Mouse (Mus musculus) midbrain, embryonic 11.5 days (tissue): ENCODE measurements at regions not wholly inside any gene's neighbourhood (a gene's known extent, or its start where the extent isn't known, plus 50 kb on each side); places are given as distances from the start of the nearest gene placed in this dataset.

ENCODE experiments used
- ATAC-seq: fragments of 200-750 bp; cut with Nextera tagmentation; 2 replicates; pipeline ENCODE4 v1.8.0; 2017; ENCODE audit warnings: moderate TSS enrichment, moderate library complexity; ENCODE audit not compliant: low FRiP score
- DNase-seq: peaks from one replicate; pipeline ENCODE4 v3.0.0; 2015; ENCODE audit warnings: low spot score; ENCODE audit errors: missing footprints
- H3K27ac ChIP-seq: fragments of 300-500 bp; sonication (generic); 2 replicates; pipeline ENCODE4 v1.5.1; 2014; ENCODE audit warnings: low read depth, low read length
- H3K27me3 ChIP-seq: fragments of 300-500 bp; sonication (generic); 2 replicates; pipeline ENCODE4 v1.6.1; 2014; ENCODE audit warnings: mild to moderate bottlenecking, low read length, moderate library complexity, mixed read lengths; ENCODE audit not compliant: control insufficient read depth, insufficient read depth
- H3K36me3 ChIP-seq: fragments of 300-500 bp; sonication (generic); 2 replicates; pipeline ENCODE4 v1.6.1; 2014; ENCODE audit warnings: mild to moderate bottlenecking, low read length, moderate library complexity, mixed read lengths; ENCODE audit not compliant: control insufficient read depth, insufficient read depth
- H3K4me1 ChIP-seq: fragments of 300-500 bp; sonication (generic); 2 replicates; pipeline ENCODE4 v1.6.1; 2014; ENCODE audit warnings: low read length; ENCODE audit not compliant: control insufficient read depth, insufficient read depth
- H3K4me2 ChIP-seq: fragments of 300-500 bp; sonication (generic); 2 replicates; pipeline ENCODE4 v1.6.1; 2014; ENCODE audit warnings: mild to moderate bottlenecking, moderate library complexity
- H3K4me3 ChIP-seq: fragments of 300-500 bp; sonication (generic); 2 replicates; pipeline ENCODE4 v1.5.1; 2014; ENCODE audit warnings: low read depth, low read length
- H3K9ac ChIP-seq: fragments of 300-500 bp; sonication (generic); 2 replicates; pipeline ENCODE4 v1.6.1; 2014; ENCODE audit warnings: low read length
- H3K9me3 ChIP-seq: fragments of 300-500 bp; sonication (generic); 2 replicates; pipeline ENCODE4 v1.6.1; 2016; ENCODE audit warnings: low read length; ENCODE audit not compliant: control insufficient read depth
- WGBS: fragments of 180-500 bp; shearing (Covaris S2); extraction: QIAGEN DNeasy Blood & Tissue Kit; methylation state at CpG from one replicate; pipeline ENCODE4 v1.1.7; 2014; 5-methylcytosine and 5-hydroxymethylcytosine counted together

GRCm38 (mm10) chr2:72866366-72866688 lies 113.9 kb downstream of the Sp3 start:
- Histone ChIP-seq H3K4me2 (no peak overlapping the region), H3K4me1 (no peaks in the 10 kb centered on the region), H3K4me3 (no peak overlapping the region), H3K9ac (no peak overlapping the region), H3K9me3 (no peaks in the 10 kb centered on the region), H3K36me3 (no peaks in the 10 kb centered on the region), H3K27me3 (no peaks in the 10 kb centered on the region), H3K27ac (no peak overlapping the region)
- no peak for DNase-seq
- no peak for ATAC-seq
- 55% methylated on average over 2 of the region's 2 CpGs for WGBS

GRCm38 (mm10) chr2:72868173-72868572 lies 112.1 kb downstream of the Sp3 start:
- DNase-seq (no peak), ATAC-seq (no peak)
- no peak overlapping the region for H3K27ac ChIP-seq
- no peaks in the 10 kb centered on the region for H3K27me3 ChIP-seq
- H3K36me3 ChIP-seq = no peaks in the 10 kb centered on the region
- H3K4me2 ChIP-seq = no peak overlapping the region
- no peaks in the 10 kb centered on the region for H3K4me1 ChIP-seq
- H3K4me3 ChIP-seq = no peak overlapping the region
- 95% methylated on average over 3 of the region's 3 CpGs for WGBS
- no peaks in the 10 kb centered on the region for H3K9me3 ChIP-seq
- no peak overlapping the region for H3K9ac ChIP-seq

- Histone ChIP-seq H3K4me3 (no peak overlapping the region), H3K27ac (no peak overlapping the region), H3K27me3 (no peaks in the 10 kb centered on the region), H3K4me1 (no peaks in the 10 kb centered on the region), H3K9me3 (no peaks in the 10 kb centered on the region), H3K4me2 (no peak overlapping the region), H3K36me3 (no peaks in the 10 kb centered on the region), H3K9ac (no peak overlapping the region)
- no peak for DNase-seq
- WGBS = 89% methylated on average over 5 of the region's 5 CpGs
- ATAC-seq = no peak
These were observed 108.4 kb downstream of the Sp3 start for GRCm38 (mm10) chr2:72871836-72872235.

- H3K9ac ChIP-seq = no peak overlapping the region
- no peak overlapping the region for H3K4me3 ChIP-seq
- H3K27me3 ChIP-seq = no peaks in the 10 kb centered on the region
- H3K27ac ChIP-seq = no peak overlapping the region
- ATAC-seq (no peak), DNase-seq (no peak)
- H3K9me3 ChIP-seq = no peaks in the 10 kb centered on the region
- no peak overlapping the region for H3K4me2 ChIP-seq
- WGBS = 83% methylated on average over 10 of the region's 10 CpGs
- no peaks in the 10 kb centered on the region for H3K36me3 ChIP-seq
- H3K4me1 ChIP-seq = no peaks in the 10 kb centered on the region
These were observed 106.3 kb downstream of the Sp3 start for GRCm38 (mm10) chr2:72873948-72874347.

- WGBS = 85% methylated on average over 12 of the region's 12 CpGs
- no peak for ATAC-seq
- Histone ChIP-seq H3K4me2 (no peak overlapping the region), H3K9ac (no peak overlapping the region), H3K36me3 (no peaks in the 10 kb centered on the region), H3K27me3 (no peaks in the 10 kb centered on the region), H3K4me1 (no peaks in the 10 kb centered on the region), H3K9me3 (no peaks in the 10 kb centered on the region), H3K27ac (no peak overlapping the region), H3K4me3 (no peak overlapping the region)
- no peak for DNase-seq
These were observed 105.7 kb downstream of the Sp3 start for GRCm38 (mm10) chr2:72874533-72874932.

GRCm38 (mm10) chr2:72875677-72876076 lies 104.6 kb downstream of the Sp3 start:
- no peak for ATAC-seq
- no peak for DNase-seq
- WGBS = 87% methylated on average over 2 of the region's 2 CpGs
- H3K4me2 ChIP-seq = no peak overlapping the region
- H3K27me3 ChIP-seq = no peaks in the 10 kb centered on the region
- no peak overlapping the region for H3K27ac ChIP-seq
- no peaks in the 10 kb centered on the region for H3K36me3 ChIP-seq
- no peaks in the 10 kb centered on the region for H3K4me1 ChIP-seq
- H3K9me3 ChIP-seq = no peaks in the 10 kb centered on the region
- H3K9ac ChIP-seq = no peak overlapping the region
- no peak overlapping the region for H3K4me3 ChIP-seq

- no peaks in the 10 kb centered on the region for H3K27me3 ChIP-seq
- H3K9me3 ChIP-seq = no peaks in the 10 kb centered on the region
- no peak overlapping the region for H3K4me2 ChIP-seq
- DNase-seq (no peak), ATAC-seq (no peak)
- H3K4me3 ChIP-seq = no peak overlapping the region
- H3K36me3 ChIP-seq = no peaks in the 10 kb centered on the region
- WGBS = 91% methylated on average over 2 of the region's 2 CpGs
- no peak overlapping the region for H3K27ac ChIP-seq
- no peak overlapping the region for H3K9ac ChIP-seq
- no peaks in the 10 kb centered on the region for H3K4me1 ChIP-seq
These were observed 100.2 kb downstream of the Sp3 start for GRCm38 (mm10) chr2:72880016-72880415.

- H3K36me3 ChIP-seq = no peaks in the 10 kb centered on the region
- no peak for ATAC-seq
- DNase-seq = no peak
- 64% methylated on average over 2 of the region's 2 CpGs for WGBS
- no peaks in the 10 kb centered on the region for H3K27me3 ChIP-seq
- H3K4me2 ChIP-seq = no peak overlapping the region
- H3K27ac ChIP-seq = no peak overlapping the region
- no peaks in the 10 kb centered on the region for H3K4me1 ChIP-seq
- H3K4me3 ChIP-seq = no peak overlapping the region
- no peak overlapping the region for H3K9ac ChIP-seq
- H3K9me3 ChIP-seq = no peaks in the 10 kb centered on the region
These were observed 98.7 kb downstream of the Sp3 start for GRCm38 (mm10) chr2:72881554-72881953.

GRCm38 (mm10) chr2:72886250-72886649 lies 94.0 kb downstream of the Sp3 start:
- Histone ChIP-seq H3K4me1 (no peaks in the 10 kb centered on the region), H3K27ac (no peak overlapping the region), H3K9me3 (no peaks in the 10 kb centered on the region), H3K4me3 (no peak overlapping the region), H3K4me2 (no peak overlapping the region), H3K27me3 (no peaks in the 10 kb centered on the region), H3K9ac (no peak overlapping the region), H3K36me3 (no peaks in the 10 kb centered on the region)
- no peak for DNase-seq
- WGBS = 87% methylated on average over 2 of the region's 2 CpGs
- ATAC-seq = no peak
